Mouse (Mus musculus): Measurements from ENCODE around the gene Iqch. TPM values are rescaled to one million over a fixed set of nuclear protein-coding genes. Genes with fewer than 3 reads are reported as not detected.

The Iqch gene
- polyA plus RNA-seq, 2 experiments, result 0.05 to 0.11 TPM

DNA sequence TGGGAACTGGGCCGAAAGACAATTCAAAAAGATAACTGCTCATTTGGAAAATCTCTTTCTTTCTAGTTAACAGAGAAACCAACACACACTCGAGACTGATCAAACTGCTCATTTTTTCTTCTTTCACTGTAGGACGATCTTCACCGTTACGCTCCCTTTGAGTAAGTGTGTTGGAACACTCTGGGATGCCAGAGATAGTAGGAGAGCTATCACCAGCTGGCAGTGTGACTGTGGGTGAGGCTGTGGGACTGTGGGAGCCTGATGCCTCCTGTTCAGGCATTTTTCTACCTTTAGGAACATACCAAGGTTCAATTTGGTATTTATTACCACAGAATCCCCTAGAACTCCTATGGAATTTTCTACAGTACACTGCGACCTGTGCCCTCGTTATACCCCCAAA, 206.7 kb downstream of the Iqch start:
- ATAC-seq (ENCODE audit: low FRiP score, low read depth) (no peak), DNase-seq (ENCODE audit: low spot score) (no peak)
- H3K9ac ChIP-seq (ENCODE audit: low read depth, low read length, severe bottlenecking), result no peak overlapping the region
- no peaks in the 10 kb centered on the region for H3K9me3 ChIP-seq (ENCODE audit: control insufficient read depth, low read length)
- no peak overlapping the region for H3K4me2 ChIP-seq (replicated peaks; ENCODE audit: low read depth, low read length, severe bottlenecking)
- no peaks in the 10 kb centered on the region for H3K27me3 ChIP-seq (ENCODE audit: control insufficient read depth, insufficient read depth, low read length)
- H3K4me1 ChIP-seq (ENCODE audit: control insufficient read depth, insufficient read depth, low read length), result peaks cover 2% of the 10 kb centered on the region; the same call in 1 of the 2 replicates
- H3K27ac ChIP-seq (replicated peaks; ENCODE audit: low read depth, low read length), result no peak overlapping the region
- no peak for TF ChIP-seq POLR2A (IDR thresholded peaks at IDR 0.05; ENCODE audit: borderline replicate concordance, extremely low read depth, insufficient read depth, insufficient read length)
- no peak overlapping the region for H3K4me3 ChIP-seq (replicated peaks; ENCODE audit: low read length)
- H3K36me3 ChIP-seq (ENCODE audit: control insufficient read depth, insufficient read depth, low read length), result no peaks in the 10 kb centered on the region
- 81% methylated on average over 7 of the region's 7 CpGs for WGBS

DNA sequence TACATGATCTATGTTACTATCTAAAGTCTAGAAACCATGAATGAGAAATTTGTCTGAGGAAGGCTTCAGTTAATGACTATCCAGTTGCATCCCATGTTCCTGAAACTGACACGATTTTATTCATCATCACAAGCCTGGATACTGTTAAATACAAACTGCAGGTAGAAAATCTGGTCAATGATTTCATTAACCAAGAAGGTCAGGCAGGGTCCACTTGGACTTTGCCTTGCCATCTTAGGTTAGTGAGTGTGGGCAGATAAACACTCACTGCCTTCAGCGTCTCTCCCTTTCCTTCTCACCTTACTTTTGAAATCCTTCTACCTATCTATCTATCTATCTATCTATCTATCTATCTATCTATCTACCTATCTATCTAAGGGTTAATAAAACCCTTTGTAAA, 211.0 kb downstream of the Iqch start:
- Histone ChIP-seq H3K9ac (ENCODE audit: low read depth, low read length, severe bottlenecking) (no peak overlapping the region), H3K4me3 (replicated peaks; ENCODE audit: low read length) (no peak overlapping the region), H3K36me3 (ENCODE audit: control insufficient read depth, insufficient read depth, low read length) (no peaks in the 10 kb centered on the region), H3K9me3 (ENCODE audit: control insufficient read depth, low read length) (no peaks in the 10 kb centered on the region), H3K27me3 (ENCODE audit: control insufficient read depth, insufficient read depth, low read length) (no peaks in the 10 kb centered on the region), H3K4me1 (ENCODE audit: control insufficient read depth, insufficient read depth, low read length) (no peaks in the 10 kb centered on the region), H3K27ac (replicated peaks; ENCODE audit: low read depth, low read length) (no peak overlapping the region), H3K4me2 (replicated peaks; ENCODE audit: low read depth, low read length, severe bottlenecking) (no peak overlapping the region)
- no peak for TF ChIP-seq POLR2A (IDR thresholded peaks at IDR 0.05; ENCODE audit: borderline replicate concordance, extremely low read depth, insufficient read depth, insufficient read length)
- WGBS, result 85% methylated on average over 2 of the region's 2 CpGs
- DNase-seq (ENCODE audit: low spot score), result no peak
- no peak for ATAC-seq (ENCODE audit: low FRiP score, low read depth)

DNA sequence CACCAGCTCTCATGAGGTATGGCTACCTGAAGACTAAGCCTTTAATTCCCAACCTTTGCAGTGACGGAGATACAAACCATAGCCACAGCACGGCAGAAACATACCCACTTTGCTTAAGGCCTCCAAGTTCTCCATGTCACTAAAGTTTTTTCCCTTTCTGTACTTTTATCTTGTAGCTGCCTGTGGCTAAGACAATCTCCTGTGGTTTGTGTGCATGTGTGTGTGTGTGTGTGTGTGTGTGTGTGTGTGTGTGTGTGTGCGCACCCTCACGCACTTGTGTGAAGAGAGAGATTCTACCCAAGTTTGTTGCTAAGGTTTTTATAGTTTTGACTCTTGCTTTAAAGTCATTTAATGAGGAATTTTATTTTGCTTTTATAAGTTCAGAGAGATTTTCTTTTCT, 219.5 kb downstream of the Iqch start:
- Histone ChIP-seq H3K27me3 (ENCODE audit: control insufficient read depth, insufficient read depth, low read length) (no peaks in the 10 kb centered on the region), H3K4me1 (ENCODE audit: control insufficient read depth, insufficient read depth, low read length) (peaks cover 5% of the 10 kb centered on the region; the same call in 1 of the 2 replicates), H3K9ac (ENCODE audit: low read depth, low read length, severe bottlenecking) (no peak overlapping the region), H3K4me2 (replicated peaks; ENCODE audit: low read depth, low read length, severe bottlenecking) (no peak overlapping the region), H3K9me3 (ENCODE audit: control insufficient read depth, low read length) (no peaks in the 10 kb centered on the region), H3K27ac (replicated peaks; ENCODE audit: low read depth, low read length) (no peak overlapping the region), H3K4me3 (replicated peaks; ENCODE audit: low read length) (no peak overlapping the region), H3K36me3 (ENCODE audit: control insufficient read depth, insufficient read depth, low read length) (no peaks in the 10 kb centered on the region)
- no peak for TF ChIP-seq POLR2A (IDR thresholded peaks at IDR 0.05; ENCODE audit: borderline replicate concordance, extremely low read depth, insufficient read depth, insufficient read length)
- WGBS, result 81% methylated on average over 4 of the region's 4 CpGs
- DNase-seq (ENCODE audit: low spot score), result no peak
- no peak for ATAC-seq (ENCODE audit: low FRiP score, low read depth)

DNA sequence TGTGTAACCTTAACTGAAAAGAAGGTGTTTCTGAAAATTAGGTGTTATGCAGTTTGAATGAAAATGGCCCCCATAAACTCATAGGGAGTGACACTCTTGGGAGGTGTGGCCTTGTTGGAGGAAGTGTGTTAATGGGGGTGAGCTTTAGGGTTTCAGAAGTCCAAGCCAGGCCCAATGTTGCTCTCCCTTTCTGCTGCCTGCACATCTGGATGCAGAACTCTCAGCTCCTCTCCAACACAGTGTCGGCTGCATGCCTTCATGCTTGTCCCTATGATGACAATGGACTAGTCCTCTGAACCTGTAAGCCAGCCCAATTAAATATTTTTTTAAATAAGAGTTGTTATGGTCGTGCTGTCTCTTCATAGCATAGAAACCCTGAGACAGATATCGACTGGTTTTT, 222.0 kb downstream of the Iqch start:
- no peak for ATAC-seq (ENCODE audit: low FRiP score, low read depth)

DNA sequence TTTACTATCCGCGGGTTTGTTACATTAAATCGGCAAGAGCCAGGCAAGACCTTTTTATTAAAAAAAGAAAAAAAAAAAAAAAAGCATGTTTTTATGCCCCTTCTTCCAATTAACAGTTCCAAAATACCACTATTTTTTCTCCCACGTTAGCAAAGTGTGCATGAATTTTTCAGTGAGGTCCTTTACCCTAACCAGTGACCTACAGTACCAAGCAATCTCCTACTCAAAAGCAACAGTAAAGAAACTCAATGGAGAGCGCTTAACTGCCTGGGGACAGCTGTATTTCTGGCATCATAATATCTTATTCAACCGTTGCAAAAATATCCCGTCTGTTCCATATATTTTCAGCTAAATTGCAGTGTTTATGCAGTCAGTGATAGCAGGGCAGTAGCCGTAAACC, 224.1 kb downstream of the Iqch start:
- Histone ChIP-seq H3K27me3 (ENCODE audit: control insufficient read depth, insufficient read depth, low read length) (no peaks in the 10 kb centered on the region), H3K4me1 (ENCODE audit: control insufficient read depth, insufficient read depth, low read length) (peaks cover 22% of the 10 kb centered on the region), H3K4me2 (replicated peaks; ENCODE audit: low read depth, low read length, severe bottlenecking) (peak overlapping the region; percentile 86), H3K9ac (ENCODE audit: low read depth, low read length, severe bottlenecking) (peak overlapping the region; percentile 88), H3K27ac (replicated peaks; ENCODE audit: low read depth, low read length) (no peak overlapping the region), H3K36me3 (ENCODE audit: control insufficient read depth, insufficient read depth, low read length) (peaks cover 9% of the 10 kb centered on the region), H3K4me3 (replicated peaks; ENCODE audit: low read length) (peak overlapping the region; percentile 71), H3K9me3 (ENCODE audit: control insufficient read depth, low read length) (no peaks in the 10 kb centered on the region)
- ATAC-seq (ENCODE audit: low FRiP score, low read depth) (no peak), DNase-seq (ENCODE audit: low spot score) (no peak)
- WGBS, result 16% methylated on average over 8 of the region's 8 CpGs
- TF ChIP-seq POLR2A (IDR thresholded peaks at IDR 0.05; ENCODE audit: borderline replicate concordance, extremely low read depth, insufficient read depth, insufficient read length), result no peak

More for the DNA sequence above, 222.0 kb downstream of the Iqch start:
- Histone ChIP-seq H3K27me3 (ENCODE audit: control insufficient read depth, insufficient read depth, low read length) (no peaks in the 10 kb centered on the region), H3K27ac (replicated peaks; ENCODE audit: low read depth, low read length) (no peak overlapping the region), H3K4me2 (replicated peaks; ENCODE audit: low read depth, low read length, severe bottlenecking) (no peak overlapping the region), H3K9me3 (ENCODE audit: control insufficient read depth, low read length) (no peaks in the 10 kb centered on the region), H3K4me3 (replicated peaks; ENCODE audit: low read length) (no peak overlapping the region), H3K36me3 (ENCODE audit: control insufficient read depth, insufficient read depth, low read length) (no peaks in the 10 kb centered on the region), H3K9ac (ENCODE audit: low read depth, low read length, severe bottlenecking) (no peak overlapping the region), H3K4me1 (ENCODE audit: control insufficient read depth, insufficient read depth, low read length) (peaks cover 22% of the 10 kb centered on the region)
- TF ChIP-seq POLR2A (IDR thresholded peaks at IDR 0.05; ENCODE audit: borderline replicate concordance, extremely low read depth, insufficient read depth, insufficient read length), result no peak
- WGBS, result 84% methylated on average over 3 of the region's 3 CpGs
- no peak for DNase-seq (ENCODE audit: low spot score)
